Mouse (Mus musculus): ENCODE data around the gene Pxk. TPM values are rescaled to one million over a fixed set of nuclear protein-coding genes. Genes with fewer than 3 reads are reported as not detected.

Gene Pxk
- polyA plus RNA-seq, 1 experiment from 2014 or later, result 62.0 TPM

DNA sequence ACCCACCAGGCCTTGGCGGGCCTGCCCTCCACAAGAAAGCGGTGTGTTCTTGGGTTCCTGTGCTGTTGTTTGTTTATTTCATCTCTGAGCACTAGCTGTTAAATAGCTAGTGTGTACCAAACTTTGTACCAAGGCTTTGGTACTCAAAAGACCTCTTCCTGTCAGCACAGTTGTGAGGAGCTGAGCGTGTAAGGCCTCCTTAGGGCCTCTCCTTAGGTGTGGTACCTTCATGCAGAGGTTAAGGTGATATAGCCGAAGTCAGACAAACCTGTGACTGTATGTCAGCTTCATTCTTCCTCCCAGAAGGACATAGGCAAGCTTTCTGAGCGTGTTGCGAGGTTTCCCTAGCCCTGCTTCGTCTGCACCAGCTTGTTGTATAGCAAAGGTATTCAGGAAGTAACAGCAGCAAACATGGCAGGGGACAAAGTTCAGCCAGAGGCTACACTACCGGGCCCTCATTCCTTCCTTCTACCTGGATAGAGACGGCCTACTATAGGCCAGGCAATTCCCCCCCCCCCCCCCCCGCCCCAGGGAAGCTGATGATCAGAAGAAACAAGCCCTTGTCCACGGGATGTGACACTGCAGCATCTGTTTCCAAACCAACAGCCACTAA lies 48.7 kb downstream of the Pxk start:
- H3K27me3 ChIP-seq (replicated peaks; ENCODE audit: control insufficient read depth, insufficient read depth, low read length), result no peaks in the 10 kb centered on the region
- H3K9ac ChIP-seq (ENCODE audit: low read depth, low read length), result no peak overlapping the region

DNA sequence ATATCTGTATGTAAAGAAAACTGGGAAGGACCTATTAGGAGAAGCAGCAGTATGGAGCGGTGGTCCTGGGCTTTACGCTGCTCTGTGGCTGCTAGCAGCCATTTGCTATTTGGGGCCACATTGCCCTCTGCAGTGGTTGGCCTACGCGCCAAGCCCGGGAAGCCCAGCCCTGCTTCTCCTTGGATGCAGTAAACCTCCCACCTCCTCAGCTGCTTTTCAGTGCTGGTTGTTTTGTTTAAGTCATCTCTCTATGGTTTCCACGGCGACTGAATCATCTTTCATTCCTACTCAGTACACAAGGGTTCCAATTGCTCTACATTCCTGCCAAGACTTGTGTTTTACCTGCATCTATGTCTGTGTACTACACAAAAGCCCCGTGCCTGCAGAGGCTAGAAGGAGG lies 50.8 kb downstream of the Pxk start:
- no peak for ATAC-seq
- TF ChIP-seq CTCF (IDR thresholded peaks at IDR 0.05; ENCODE audit: low read depth), result no peak
- WGBS, result 88% methylated on average over 8 of the region's 8 CpGs

More for the DNA sequence above, 48.7 kb downstream of the Pxk start:
- Histone ChIP-seq H3K4me2 (replicated peaks; ENCODE audit: low read depth) (no peak overlapping the region), H3K27ac (ENCODE audit: low read depth, low read length) (peak overlapping the region; percentile 93), H3K36me3 (ENCODE audit: control insufficient read depth, insufficient read depth) (peaks cover 59% of the 10 kb centered on the region), H3K4me1 (replicated peaks; ENCODE audit: control insufficient read depth, insufficient read depth, low read length) (no peaks in the 10 kb centered on the region), H3K9me3 (ENCODE audit: control insufficient read depth) (no peaks in the 10 kb centered on the region), H3K4me3 (ENCODE audit: low read depth, low read length) (no peak overlapping the region)
- 57% methylated on average over 11 of the region's 11 CpGs for WGBS
- no peak for TF ChIP-seq CTCF (IDR thresholded peaks at IDR 0.05; ENCODE audit: low read depth)
- peak; percentile 96 for ATAC-seq

DNA sequence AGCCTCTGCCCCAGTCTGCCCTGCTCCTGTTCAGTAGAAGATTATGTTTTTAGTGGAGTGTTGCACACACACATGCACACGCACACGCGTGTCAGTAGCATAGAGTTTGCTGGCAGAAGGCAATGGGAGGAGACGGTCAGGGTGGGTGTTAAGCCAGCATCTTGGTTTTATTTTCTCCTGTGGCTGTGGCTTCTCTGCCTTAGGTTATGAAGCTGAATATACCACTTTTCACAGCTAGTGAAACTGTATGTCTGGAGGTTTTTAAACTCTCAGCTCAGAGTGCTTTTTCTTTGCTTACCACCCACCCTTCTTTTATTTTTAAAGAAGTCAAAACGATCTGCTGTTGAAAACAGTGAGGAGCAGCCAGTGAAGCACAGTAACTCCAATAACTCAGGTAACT lies 53.7 kb downstream of the Pxk start:
- Histone ChIP-seq H3K27me3 (replicated peaks; ENCODE audit: control insufficient read depth, insufficient read depth, low read length) (no peaks in the 10 kb centered on the region), H3K4me2 (replicated peaks; ENCODE audit: low read depth) (no peak overlapping the region), H3K9ac (ENCODE audit: low read depth, low read length) (no peak overlapping the region), H3K9me3 (ENCODE audit: control insufficient read depth) (no peaks in the 10 kb centered on the region), H3K4me3 (ENCODE audit: low read depth, low read length) (no peak overlapping the region), H3K36me3 (ENCODE audit: control insufficient read depth, insufficient read depth) (peaks cover 65% of the 10 kb centered on the region), H3K27ac (ENCODE audit: low read depth, low read length) (no peak overlapping the region), H3K4me1 (replicated peaks; ENCODE audit: control insufficient read depth, insufficient read depth, low read length) (no peaks in the 10 kb centered on the region)
- 96% methylated on average over 5 of the region's 5 CpGs for WGBS
- ATAC-seq, result no peak
- TF ChIP-seq CTCF (IDR thresholded peaks at IDR 0.05; ENCODE audit: low read depth), result no peak

More for the DNA sequence above, 50.8 kb downstream of the Pxk start:
- no peaks in the 10 kb centered on the region for H3K9me3 ChIP-seq (ENCODE audit: control insufficient read depth)
- no peaks in the 10 kb centered on the region for H3K4me1 ChIP-seq (replicated peaks; ENCODE audit: control insufficient read depth, insufficient read depth, low read length)
- no peak overlapping the region for H3K27ac ChIP-seq (ENCODE audit: low read depth, low read length)
- no peak overlapping the region for H3K4me2 ChIP-seq (replicated peaks; ENCODE audit: low read depth)
- no peaks in the 10 kb centered on the region for H3K27me3 ChIP-seq (replicated peaks; ENCODE audit: control insufficient read depth, insufficient read depth, low read length)
- H3K36me3 ChIP-seq (ENCODE audit: control insufficient read depth, insufficient read depth), result peaks cover 62% of the 10 kb centered on the region
- no peak overlapping the region for H3K9ac ChIP-seq (ENCODE audit: low read depth, low read length)
- no peak overlapping the region for H3K4me3 ChIP-seq (ENCODE audit: low read depth, low read length)

DNA sequence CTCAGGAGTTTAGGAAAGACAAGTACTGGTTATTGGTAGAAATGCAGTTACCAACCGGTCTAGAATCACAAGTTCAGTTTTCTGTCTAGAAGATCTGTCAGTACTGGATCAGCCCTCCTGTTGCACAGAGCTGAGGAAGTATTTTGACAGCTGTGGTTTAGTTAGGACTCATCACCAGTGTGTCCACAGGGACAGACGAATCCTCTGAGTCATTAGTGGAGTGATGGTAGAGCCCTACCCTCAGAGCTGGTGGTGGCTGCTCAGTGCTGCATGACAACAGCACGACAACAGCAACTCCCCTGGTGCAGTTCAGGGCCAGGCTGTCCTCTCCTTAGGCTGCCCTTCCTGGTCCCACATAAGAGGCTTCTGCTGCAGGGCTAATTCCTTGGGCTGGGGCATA lies 56.1 kb downstream of the Pxk start:
- Histone ChIP-seq H3K27ac (ENCODE audit: low read depth, low read length) (no peak overlapping the region), H3K4me1 (replicated peaks; ENCODE audit: control insufficient read depth, insufficient read depth, low read length) (no peaks in the 10 kb centered on the region), H3K9me3 (ENCODE audit: control insufficient read depth) (no peaks in the 10 kb centered on the region), H3K4me3 (ENCODE audit: low read depth, low read length) (no peak overlapping the region), H3K9ac (ENCODE audit: low read depth, low read length) (no peak overlapping the region), H3K36me3 (ENCODE audit: control insufficient read depth, insufficient read depth) (peaks cover 58% of the 10 kb centered on the region), H3K4me2 (replicated peaks; ENCODE audit: low read depth) (no peak overlapping the region), H3K27me3 (replicated peaks; ENCODE audit: control insufficient read depth, insufficient read depth, low read length) (no peaks in the 10 kb centered on the region)
- 88% methylated on average over 3 of the region's 3 CpGs for WGBS
- no peak for TF ChIP-seq CTCF (IDR thresholded peaks at IDR 0.05; ENCODE audit: low read depth)
- ATAC-seq, result no peak

DNA sequence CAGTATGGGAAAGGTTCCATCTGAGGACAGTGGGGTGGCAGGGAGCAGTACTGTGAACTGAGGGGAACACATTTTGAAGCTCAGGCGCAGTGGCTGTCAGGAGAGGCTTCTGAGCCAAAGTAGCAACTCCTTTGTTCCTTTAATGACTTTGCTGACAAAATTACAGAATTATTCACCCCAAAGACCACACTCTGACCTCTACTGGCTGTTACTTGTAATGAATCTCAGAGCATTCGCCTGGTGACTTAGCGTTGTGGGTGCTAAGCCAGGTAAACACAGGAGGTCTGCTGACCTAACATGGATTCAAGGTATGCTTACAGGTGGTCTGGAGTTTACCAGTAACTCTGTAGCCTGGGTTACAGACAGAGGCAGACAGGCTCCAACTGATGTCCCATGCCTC lies 58.9 kb downstream of the Pxk start:
- Histone ChIP-seq H3K9me3 (ENCODE audit: control insufficient read depth) (no peaks in the 10 kb centered on the region), H3K27ac (ENCODE audit: low read depth, low read length) (no peak overlapping the region), H3K4me3 (ENCODE audit: low read depth, low read length) (no peak overlapping the region), H3K4me1 (replicated peaks; ENCODE audit: control insufficient read depth, insufficient read depth, low read length) (no peaks in the 10 kb centered on the region), H3K27me3 (replicated peaks; ENCODE audit: control insufficient read depth, insufficient read depth, low read length) (no peaks in the 10 kb centered on the region), H3K36me3 (ENCODE audit: control insufficient read depth, insufficient read depth) (peaks cover 57% of the 10 kb centered on the region), H3K9ac (ENCODE audit: low read depth, low read length) (no peak overlapping the region), H3K4me2 (replicated peaks; ENCODE audit: low read depth) (no peak overlapping the region)
- no peak for ATAC-seq
- 30% methylated on average over 3 of the region's 3 CpGs for WGBS
- peak; percentile 73 for TF ChIP-seq CTCF (IDR thresholded peaks at IDR 0.05; ENCODE audit: low read depth)

DNA sequence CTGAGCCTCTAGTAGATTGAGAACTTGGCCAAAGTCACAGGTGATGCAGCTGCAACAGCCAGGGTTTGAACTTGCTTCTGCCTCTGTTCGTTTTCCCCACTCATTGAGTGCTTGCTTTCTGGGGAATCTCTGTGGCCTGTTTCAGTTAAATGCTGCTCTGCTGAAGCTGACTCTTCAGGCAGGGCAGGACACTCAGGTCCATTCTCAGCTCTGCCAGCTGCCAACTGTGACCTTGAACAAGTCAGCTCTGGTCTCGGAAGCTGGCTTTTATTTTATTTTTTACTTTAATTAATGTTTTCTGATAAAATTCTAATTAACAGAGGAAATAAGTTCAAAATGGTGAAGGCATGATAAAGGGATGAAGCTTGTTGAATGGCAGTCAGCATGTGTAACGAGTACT lies 60.7 kb downstream of the Pxk start:
- WGBS, result 87% methylated on average over 3 of the region's 3 CpGs
- H3K4me3 ChIP-seq (ENCODE audit: low read depth, low read length), result no peak overlapping the region
- H3K27ac ChIP-seq (ENCODE audit: low read depth, low read length), result no peak overlapping the region
- no peaks in the 10 kb centered on the region for H3K4me1 ChIP-seq (replicated peaks; ENCODE audit: control insufficient read depth, insufficient read depth, low read length)
- no peaks in the 10 kb centered on the region for H3K27me3 ChIP-seq (replicated peaks; ENCODE audit: control insufficient read depth, insufficient read depth, low read length)
- ATAC-seq, result no peak
- H3K4me2 ChIP-seq (replicated peaks; ENCODE audit: low read depth), result no peak overlapping the region
- H3K9ac ChIP-seq (ENCODE audit: low read depth, low read length), result no peak overlapping the region
- peaks cover 57% of the 10 kb centered on the region for H3K36me3 ChIP-seq (ENCODE audit: control insufficient read depth, insufficient read depth)
- no peak for TF ChIP-seq CTCF (IDR thresholded peaks at IDR 0.05; ENCODE audit: low read depth)
- H3K9me3 ChIP-seq (ENCODE audit: control insufficient read depth), result no peaks in the 10 kb centered on the region

- 87% methylated on average over 3 of the region's 3 CpGs for WGBS
- ATAC-seq, result no peak
- H3K4me3 ChIP-seq (ENCODE audit: low read depth, low read length), result no peak overlapping the region
- TF ChIP-seq CTCF (IDR thresholded peaks at IDR 0.05; ENCODE audit: low read depth), result no peak
- H3K4me2 ChIP-seq (replicated peaks; ENCODE audit: low read depth), result no peak overlapping the region
- peaks cover 58% of the 10 kb centered on the region for H3K36me3 ChIP-seq (ENCODE audit: control insufficient read depth, insufficient read depth)
- H3K4me1 ChIP-seq (replicated peaks; ENCODE audit: control insufficient read depth, insufficient read depth, low read length), result no peaks in the 10 kb centered on the region
- H3K27ac ChIP-seq (ENCODE audit: low read depth, low read length), result no peak overlapping the region
- no peaks in the 10 kb centered on the region for H3K27me3 ChIP-seq (replicated peaks; ENCODE audit: control insufficient read depth, insufficient read depth, low read length)
- H3K9ac ChIP-seq (ENCODE audit: low read depth, low read length), result no peak overlapping the region
- no peaks in the 10 kb centered on the region for H3K9me3 ChIP-seq (ENCODE audit: control insufficient read depth)
Observed at GRCm38 (mm10) chr14:8159141-8159540, 61.1 kb downstream of the Pxk start.

Data from intestine, postnatal 0 days (tissue).